Comparison of ENCODE assay signal across 40 mouse cellular contexts in the genomic region with DNA sequence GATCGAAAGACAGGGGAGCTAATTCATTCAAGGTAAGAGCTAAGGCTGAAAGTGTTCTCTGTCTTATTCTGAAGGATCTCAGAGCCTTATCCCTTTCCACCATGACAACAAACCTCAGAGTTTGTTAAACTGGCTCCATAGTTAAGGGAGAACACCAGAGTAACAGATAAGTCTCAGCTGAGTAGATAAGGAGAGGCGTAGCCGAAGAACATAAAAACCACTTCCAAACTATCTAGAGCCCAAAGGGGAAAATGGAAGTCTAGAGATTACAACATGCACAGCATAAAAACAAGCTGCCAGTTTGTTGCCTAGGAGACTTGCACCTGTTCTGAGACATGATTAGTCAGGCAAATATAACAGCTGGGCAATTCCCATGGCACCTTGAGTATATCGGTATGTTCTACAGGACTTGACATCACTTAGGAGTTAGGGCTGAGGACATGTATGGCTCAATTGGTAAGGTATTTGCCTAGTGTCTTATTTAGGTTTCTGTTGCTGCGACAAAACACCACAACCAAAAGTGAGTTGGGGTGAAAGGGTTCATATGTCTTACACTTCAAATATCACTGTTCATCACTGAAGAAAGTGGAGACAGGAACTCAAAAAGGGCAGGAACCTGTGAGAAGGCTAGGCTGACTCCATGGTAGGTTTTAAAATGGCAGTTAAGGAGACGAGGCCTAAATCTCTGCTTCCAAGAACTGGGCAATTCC. TPM values are rescaled to one million over a fixed set of nuclear protein-coding genes. Genes with fewer than 3 reads are reported as not detected.
A peak's percentile ranks its signal among the peaks of the same experiment; 100 is the strongest.
DNase-seq lines count a peak whose midpoint lies in the region; ATAC-seq and TF ChIP-seq lines count a peak whose summit lies in the region.
"Had no signal": no experiment of that assay in that cellular context is flagged by ENCODE, and none has a peak within 500 bp of the region (broad histone marks: within the 10 kb centered on the region; RNA-seq: fewer than 3 reads in every experiment).

No protein-coding gene starts in this region.

- no peak overlapping the region for H3K9ac ChIP-seq in midbrain, embryonic 11.5 days (ENCODE audit: low read length)
- no peak overlapping the region for H3K9ac ChIP-seq in midbrain, postnatal 0 days (replicated peaks; ENCODE audit: low read length, poor library complexity, severe bottlenecking)
- H3K9ac ChIP-seq: forebrain, embryonic 15.5 days; hindbrain, embryonic 14.5 days; limb, embryonic 12.5 days; midbrain, embryonic 15.5 days; neural tube, embryonic 13.5 days had no signal

- no peaks in the 10 kb centered on the region for H3K36me3 ChIP-seq in midbrain, embryonic 11.5 days (ENCODE audit: control insufficient read depth, insufficient read depth, low read length)
- H3K36me3 ChIP-seq in midbrain, postnatal 0 days (ENCODE audit: insufficient read depth, low read length), result no peaks in the 10 kb centered on the region
- H3K36me3 ChIP-seq in myocyte (ENCODE audit: control insufficient read depth, insufficient read depth), result no peaks in the 10 kb centered on the region
- H3K36me3 ChIP-seq: forebrain, embryonic 10.5 days; forebrain, embryonic 15.5 days; G1E; limb, embryonic 12.5 days; midbrain, embryonic 15.5 days; neural tube, embryonic 13.5 days had no signal

- no peak for TF ChIP-seq POLR2A in bone marrow macrophage, adult 2 months (IDR thresholded peaks at IDR 0.05; ENCODE audit: borderline replicate concordance, low read depth, low read length)
- TF ChIP-seq POLR2A in myocyte (IDR thresholded peaks at IDR 0.05; ENCODE audit: insufficient read length, low read depth), result no peak

- no peaks in the 10 kb centered on the region for H3K27me3 ChIP-seq in midbrain, embryonic 11.5 days (ENCODE audit: control insufficient read depth, insufficient read depth, low read length)
- H3K27me3 ChIP-seq in midbrain, postnatal 0 days (ENCODE audit: insufficient read depth, low read length), result no peaks in the 10 kb centered on the region
- H3K27me3 ChIP-seq in myocyte (ENCODE audit: control insufficient read depth, insufficient read depth, insufficient read length), result no peaks in the 10 kb centered on the region
- H3K27me3 ChIP-seq: forebrain, embryonic 15.5 days; limb, embryonic 12.5 days; midbrain, embryonic 15.5 days; neural tube, embryonic 13.5 days had no signal

- no peak overlapping the region for H3K4me3 ChIP-seq in midbrain, embryonic 11.5 days (ENCODE audit: low read depth, low read length)
- H3K4me3 ChIP-seq in midbrain, postnatal 0 days (ENCODE audit: low read depth, low read length), result no peak overlapping the region
- no peak overlapping the region for H3K4me3 ChIP-seq in bone marrow macrophage, adult 2 months (ENCODE audit: insufficient read depth, low read length)
- H3K4me3 ChIP-seq in myocyte, result no peak overlapping the region
- H3K4me3 ChIP-seq: forebrain, embryonic 10.5 days; forebrain, embryonic 15.5 days; gastrocnemius, adult 2 months; limb, embryonic 12.5 days; midbrain, embryonic 15.5 days; neural tube, embryonic 13.5 days had no signal

- H3K27ac ChIP-seq in midbrain, embryonic 11.5 days (ENCODE audit: low read depth, low read length), result no peak overlapping the region
- no peak overlapping the region for H3K27ac ChIP-seq in midbrain, postnatal 0 days (ENCODE audit: low read depth, low read length)
- peak overlapping the region; percentile 65 for H3K27ac ChIP-seq in bone marrow macrophage, adult 2 months (ENCODE audit: insufficient read depth, low read depth, low read length)
- H3K27ac ChIP-seq: forebrain, embryonic 10.5 days; forebrain, embryonic 15.5 days; gastrocnemius, adult 2 months; hindbrain, embryonic 14.5 days; limb, embryonic 12.5 days; midbrain, embryonic 15.5 days; neural tube, embryonic 13.5 days had no signal

- peak; percentile 31 for DNase-seq in midbrain, embryonic 11.5 days (ENCODE audit: low spot score, missing footprints)
- no peak for DNase-seq in midbrain, postnatal 0 days (ENCODE audit: low spot score)
- DNase-seq in left cerebral cortex, postnatal 14 days (ENCODE audit: low spot score in 2 of 2), result no peak
- DNase-seq in ovary, postnatal 10 days (ENCODE audit: low spot score), result no peak
- no peak for DNase-seq in urinary bladder, postnatal 36 days (ENCODE audit: low spot score in 2 of 2)
- DNase-seq: adrenal gland, postnatal 10 days; B cell, adult 2 months; cerebellum, adult 11-12 months; cerebellum, adult 9-11 months; gastrocnemius, adult 2 months; gastrocnemius, postnatal 36 days; heart, adult 18-20 months; heart, postnatal 4 days; kidney, adult 11 months; kidney, postnatal 14 days; lung, postnatal 36 days; thymus, postnatal 36 days had no signal

- H3K4me2 ChIP-seq in midbrain, embryonic 11.5 days, result no peak overlapping the region
- no peak overlapping the region for H3K4me2 ChIP-seq in midbrain, postnatal 0 days (ENCODE audit: low read depth, low read length, poor library complexity, severe bottlenecking)
- no peak overlapping the region for H3K4me2 ChIP-seq in myocyte (ENCODE audit: low read depth)
- H3K4me2 ChIP-seq: forebrain, embryonic 15.5 days; heart, embryonic 11.5 days; hindbrain, embryonic 14.5 days; limb, embryonic 12.5 days; midbrain, embryonic 15.5 days; neural tube, embryonic 13.5 days had no signal

- intact Hi-C loops in left cerebral cortex, postnatal 14 days (cut with DNase I), result no loop called here

- 87% methylated on average over 6 of the region's 6 CpGs for WGBS in midbrain, embryonic 11.5 days
- 86% methylated on average over 6 of the region's 6 CpGs for WGBS in midbrain, postnatal 0 days

- no peak for ATAC-seq in midbrain, embryonic 11.5 days (ENCODE audit: low FRiP score)
- ATAC-seq in midbrain, postnatal 0 days (ENCODE audit: low FRiP score), result no peak
- ATAC-seq: forebrain, embryonic 15.5 days; inflammation-experienced regulatory T-cells, adult 6 months; midbrain, embryonic 15.5 days; Patski had no signal

- no peaks in the 10 kb centered on the region for H3K79me2 ChIP-seq in myocyte (ENCODE audit: control insufficient read depth, insufficient read depth)

- no peaks in the 10 kb centered on the region for H3K9me3 ChIP-seq in midbrain, embryonic 11.5 days (ENCODE audit: control insufficient read depth, low read length)
- H3K9me3 ChIP-seq in midbrain, postnatal 0 days (ENCODE audit: low read length), result no peaks in the 10 kb centered on the region
- H3K9me3 ChIP-seq: forebrain, embryonic 10.5 days; forebrain, embryonic 15.5 days; G1E; limb, embryonic 12.5 days; midbrain, embryonic 15.5 days; neural tube, embryonic 13.5 days had no signal

- H3K4me1 ChIP-seq in midbrain, embryonic 11.5 days (ENCODE audit: control insufficient read depth, insufficient read depth, low read length), result no peaks in the 10 kb centered on the region
- no peaks in the 10 kb centered on the region for H3K4me1 ChIP-seq in midbrain, postnatal 0 days (ENCODE audit: insufficient read depth, low read length)
- peaks cover 39% of the 10 kb centered on the region for H3K4me1 ChIP-seq in bone marrow macrophage, adult 2 months (ENCODE audit: control insufficient read depth, insufficient read depth, low read length)
- H3K4me1 ChIP-seq: forebrain, embryonic 10.5 days; forebrain, embryonic 15.5 days; limb, embryonic 12.5 days; midbrain, embryonic 15.5 days; neural tube, embryonic 13.5 days had no signal

- H3ac ChIP-seq in myocyte (ENCODE audit: control insufficient read depth, insufficient read length), result no peak overlapping the region

- TF ChIP-seq CTCF in midbrain, postnatal 0 days (IDR thresholded peaks at IDR 0.05), result no peak
- TF ChIP-seq CTCF in bone marrow macrophage, adult 2 months (IDR thresholded peaks at IDR 0.05; ENCODE audit: low read depth, low read length), result no peak

TF ChIP-seq in myocyte, 11 proteins besides CTCF, POLR2A, EP300 and RAD21:
- TF ChIP-seq MYOD1 (IDR thresholded peaks at IDR 0.05; ENCODE audit: control insufficient read depth in 1 of 3, insufficient read length in 2 of 3, low read depth in 2 of 3) (peak in 2 of 3 experiments; percentile 65 to 71), CEBPB (IDR thresholded peaks at IDR 0.05; ENCODE audit: insufficient read depth, poor library complexity, severe bottlenecking) (no peak)
TF ChIP-seq in myocyte: peak in this region for 1.

RNA-seq across cellular contexts. Expression of a gene that starts 4.3 kb away (rescaled TPM):
- polyA plus RNA-seq in midbrain, embryonic 11.5 days (2014; fragmentation: Nextera tagmentation; extraction: Ambion mirVana), result not detected in 2 replicates
- total RNA-seq in midbrain, postnatal 0 days (2014; rRNA removed), result not detected in 2 replicates
- not detected in 2 replicates for polyA plus RNA-seq in midbrain, postnatal 0 days (2015; fragmentation: Nextera tagmentation; extraction: Ambion mirVana)
- not detected in 2 replicates for polyA plus RNA-seq in bone marrow macrophage, adult 2 months (2012; ENCODE audit: insufficient read depth, insufficient read length, missing spikeins)
- not detected for polyA plus RNA-seq in myocyte (2012; fragmentation: generic; extraction: Trizol)
- not detected for total RNA-seq in left cerebral cortex, postnatal 14 days (2021)
- total RNA-seq: adrenal gland, postnatal 10 days; G1E; gastrocnemius, adult 2 months; gastrocnemius, postnatal 36 days; heart, adult 18-20 months; heart, postnatal 4 days; layer of hippocampus, postnatal 10 days; left cerebral cortex, adult 18-20 months; left cerebral cortex, postnatal 25 days; liver, adult 2 months had no signal
- polyA plus RNA-seq: embryonic facial prominence, embryonic 11.5 days; forebrain, embryonic 10.5 days; forebrain, embryonic 15.5 days; frontal cortex, adult 2 months; G1E; heart, embryonic 11.5 days; heart, embryonic 16.5 days; hindbrain, embryonic 14.5 days; inflammation-experienced regulatory T-cells, adult 6 months; kidney, embryonic 14.5 days; limb, embryonic 12.5 days; liver, adult 2 months; liver, embryonic 16.5 days; lung, embryonic 16.5 days; midbrain, embryonic 15.5 days; neural tube, embryonic 13.5 days; Patski; stomach, embryonic 16.5 days had no signal

RNA-seq across cellular contexts. Expression of a gene that starts 5.1 kb away (rescaled TPM):
- 3.3 and 3.5 TPM in 2 replicates for polyA plus RNA-seq in midbrain, embryonic 11.5 days (2014; fragmentation: Nextera tagmentation; extraction: Ambion mirVana)
- 0.66 and 2.2 TPM in 2 replicates for total RNA-seq in midbrain, postnatal 0 days (2014; rRNA removed)
- polyA plus RNA-seq in midbrain, postnatal 0 days (2015; fragmentation: Nextera tagmentation; extraction: Ambion mirVana), result 1.9 and 2.4 TPM in 2 replicates
- 0.71 and 1.1 TPM in 2 replicates for polyA plus RNA-seq in bone marrow macrophage, adult 2 months (2012; ENCODE audit: insufficient read depth, insufficient read length, missing spikeins)
- not detected for polyA plus RNA-seq in myocyte (2012; fragmentation: generic; extraction: Trizol)
- total RNA-seq in left cerebral cortex, postnatal 14 days (2021), result not detected
- total RNA-seq: G1E; layer of hippocampus, postnatal 10 days had no signal
- polyA plus RNA-seq: G1E; inflammation-experienced regulatory T-cells, adult 6 months; Patski had no signal

RNA-seq across cellular contexts. Expression of a gene that starts 22.8 kb away (rescaled TPM):
- 44.4 and 49.4 TPM in 2 replicates for polyA plus RNA-seq in midbrain, embryonic 11.5 days (2014; fragmentation: Nextera tagmentation; extraction: Ambion mirVana)
- 122 and 126 TPM in 2 replicates for total RNA-seq in midbrain, postnatal 0 days (2014; rRNA removed)
- polyA plus RNA-seq in midbrain, postnatal 0 days (2015; fragmentation: Nextera tagmentation; extraction: Ambion mirVana), result 24.9 and 28.3 TPM in 2 replicates
- 50.3 and 59.5 TPM in 2 replicates for polyA plus RNA-seq in bone marrow macrophage, adult 2 months (2012; ENCODE audit: insufficient read depth, insufficient read length, missing spikeins)
- 65.2 TPM for polyA plus RNA-seq in myocyte (2012; fragmentation: generic; extraction: Trizol)
- total RNA-seq in left cerebral cortex, postnatal 14 days (2021), result 10 to 100 TPM; 66.9 to 72.0 TPM
- polyA plus RNA-seq: G1E had no signal
